In the genomic region with DNA sequence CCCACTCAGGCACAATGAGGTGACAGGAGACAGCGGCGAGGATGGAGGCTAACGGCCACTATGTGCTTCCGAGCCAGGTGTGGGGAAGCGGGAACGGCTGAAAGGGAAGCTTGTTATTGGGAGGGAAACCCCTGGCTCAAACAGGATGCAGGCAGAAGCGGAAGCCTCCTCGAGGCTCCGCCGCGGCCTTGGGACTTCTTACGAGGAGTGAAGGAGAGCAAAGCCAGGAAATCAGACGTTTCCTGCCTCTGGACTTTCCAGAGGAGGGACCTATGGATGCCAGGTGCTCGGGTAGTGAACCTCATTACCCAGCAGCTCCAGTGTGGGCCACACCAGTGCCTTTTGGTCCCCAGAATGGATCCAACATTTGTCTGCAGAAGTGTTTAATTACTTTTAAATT, we compare ENCODE assay signal across 24 mouse cellular contexts.
"Had no signal": no experiment of that assay in that cellular context is flagged by ENCODE, and none has a peak within 500 bp of the region (broad histone marks: within the 10 kb centered on the region; RNA-seq: fewer than 3 reads in every experiment).

No protein-coding gene starts in this region.

- H3K4me2 ChIP-seq: intestine, embryonic 15.5 days; limb, embryonic 13.5 days; liver, embryonic 12.5 days; liver, embryonic 15.5 days; midbrain, embryonic 13.5 days; neural tube, embryonic 13.5 days; stomach, embryonic 15.5 days had no signal

- H3K9ac ChIP-seq: intestine, embryonic 15.5 days; limb, embryonic 13.5 days; liver, embryonic 12.5 days; liver, embryonic 15.5 days; midbrain, embryonic 13.5 days; neural tube, embryonic 13.5 days; stomach, embryonic 15.5 days had no signal

- H3K27me3 ChIP-seq: stomach, embryonic 15.5 days had no signal

- H3K4me3 ChIP-seq: intestine, embryonic 15.5 days; left cerebral cortex, adult 2 months; limb, embryonic 13.5 days; liver, embryonic 12.5 days; liver, embryonic 15.5 days; megakaryocyte, embryonic 14.5 days; midbrain, embryonic 10.5 days; midbrain, embryonic 13.5 days; myocyte; neural tube, embryonic 13.5 days; stomach, embryonic 15.5 days had no signal

- H3K9me3 ChIP-seq: intestine, embryonic 15.5 days; limb, embryonic 13.5 days; liver, embryonic 12.5 days; liver, embryonic 15.5 days; midbrain, embryonic 10.5 days; midbrain, embryonic 13.5 days; neural tube, embryonic 13.5 days; stomach, embryonic 15.5 days had no signal

- H3K4me1 ChIP-seq: liver, embryonic 12.5 days; liver, embryonic 15.5 days; megakaryocyte, embryonic 14.5 days had no signal

- ATAC-seq: intestine, embryonic 15.5 days; liver, embryonic 12.5 days; midbrain, embryonic 13.5 days; midbrain, embryonic 16.5 days had no signal

- DNase-seq: kidney, adult 11 months; kidney, adult 8-10 months; kidney, postnatal 36 days; layer of hippocampus, postnatal 36 days; liver; lung, adult 2 months; lung, postnatal 36 days; retina, postnatal 1 day; right cerebral cortex, postnatal 25 days; spleen, adult 18-20 months; thymus, postnatal 25 days had no signal

- H3K27ac ChIP-seq: intestine, embryonic 15.5 days; kidney, postnatal 0 days; left cerebral cortex, adult 2 months; limb, embryonic 13.5 days; liver, embryonic 12.5 days; liver, embryonic 15.5 days; midbrain, embryonic 10.5 days; midbrain, embryonic 13.5 days; neural tube, embryonic 13.5 days; stomach, embryonic 15.5 days had no signal

- H3K36me3 ChIP-seq: intestine, embryonic 15.5 days; limb, embryonic 13.5 days; liver, embryonic 12.5 days; liver, embryonic 15.5 days; midbrain, embryonic 10.5 days; midbrain, embryonic 13.5 days; neural tube, embryonic 13.5 days; stomach, embryonic 15.5 days had no signal
